Mouse (Mus musculus) MEL (cell line): ENCODE results near the gene Spag17.

ENCODE experiments used
- CHD2 ChIP-seq: IDR thresholded peaks from 2 replicates; pipeline ENCODE4 v1.6.1; 2011; ENCODE audit warnings: low read length, improper control_type of control experiment
- CTCF ChIP-seq, 3 experiments: IDR thresholded peaks in 2 of 3; conservative IDR thresholded peaks in 1 of 3; 2 replicates each; pipeline ENCODE4 v1.5.1; 2011 to 2012; ENCODE audit warnings: low read length in 3 of 3, low read depth in 2 of 3, mild to moderate bottlenecking in 2 of 3, improper control_type of control experiment in 1 of 3, inconsistent platforms in 1 of 3, mixed read lengths in 1 of 3, moderate library complexity in 1 of 3; ENCODE audit not compliant: control insufficient read depth in 1 of 3, insufficient read depth in 1 of 3, poor library complexity in 1 of 3, severe bottlenecking in 1 of 3
- ETS1 ChIP-seq: IDR thresholded peaks from 2 replicates; pipeline ENCODE4 v1.6.1; 2012; ENCODE audit warnings: low read depth, mild to moderate bottlenecking, inconsistent platforms, low read length, improper control_type of control experiment, moderate library complexity
- GABPA ChIP-seq: IDR thresholded peaks from 2 replicates; pipeline ENCODE4 v1.6.1; 2012; ENCODE audit warnings: low read depth, mild to moderate bottlenecking, inconsistent platforms, low read length, improper control_type of control experiment, moderate library complexity
- GATA1 ChIP-seq: IDR thresholded peaks from 2 replicates; pipeline ENCODE4 v1.6.1; 2011; ENCODE audit warnings: low read depth, low read length, improper control_type of control experiment
- HCFC1 ChIP-seq: IDR thresholded peaks from 2 replicates; pipeline ENCODE4 v1.6.1; 2012; ENCODE audit warnings: low read depth, mild to moderate bottlenecking, inconsistent platforms, low read length, improper control_type of control experiment, moderate library complexity
- MAFK ChIP-seq: IDR thresholded peaks from 2 replicates; pipeline ENCODE4 v1.6.1; 2011; ENCODE audit warnings: low read depth, mild to moderate bottlenecking, low read length, improper control_type of control experiment, borderline replicate concordance
- POLR2A ChIP-seq, 2 experiments: IDR thresholded peaks; 2 replicates each; pipeline ENCODE4 v1.6.1; 2011 to 2012; ENCODE audit warnings: low read length in 2 of 2, mild to moderate bottlenecking in 2 of 2, control low read depth in 1 of 2, improper control_type of control experiment in 1 of 2, low read depth in 1 of 2, moderate library complexity in 1 of 2; ENCODE audit not compliant: control insufficient read depth in 1 of 2, insufficient read depth in 1 of 2, poor library complexity in 1 of 2
- RCOR1 ChIP-seq: IDR thresholded peaks from 2 replicates; pipeline ENCODE4 v1.6.1; 2012; ENCODE audit warnings: low read depth, mild to moderate bottlenecking, inconsistent platforms, low read length, improper control_type of control experiment
- USF2 ChIP-seq, 2 experiments: IDR thresholded peaks; 2 replicates each; pipeline ENCODE4 v1.6.1; 2011 to 2012; ENCODE audit warnings: improper control_type of control experiment in 2 of 2, low read length in 2 of 2, borderline replicate concordance in 1 of 2, inconsistent platforms in 1 of 2, low read depth in 1 of 2, mild to moderate bottlenecking in 1 of 2; ENCODE audit not compliant: insufficient read depth in 1 of 2

- no peak for TF ChIP-seq USF2 (IDR thresholded peaks at IDR 0.05; ENCODE audit: borderline replicate concordance in 1 of 2, insufficient read depth in 1 of 2, low read depth in 1 of 2, low read length in 2 of 2)
- no peak for TF ChIP-seq CTCF (IDR thresholded peaks at IDR 0.05 in 2 of 3, conservative IDR thresholded peaks at IDR 0.05 in 1 of 3; ENCODE audit: control insufficient read depth in 1 of 3, insufficient read depth in 1 of 3, low read depth in 2 of 3, low read length in 3 of 3, poor library complexity in 1 of 3, severe bottlenecking in 1 of 3)
- no peak for TF ChIP-seq GATA1
- TF ChIP-seq GABPA = no peak
- no peak for TF ChIP-seq RCOR1
- TF ChIP-seq ETS1 = no peak
- no peak for TF ChIP-seq POLR2A (IDR thresholded peaks at IDR 0.05; ENCODE audit: control insufficient read depth in 1 of 2, insufficient read depth in 1 of 2, low read depth in 1 of 2, low read length in 2 of 2, poor library complexity in 1 of 2)
- TF ChIP-seq HCFC1 = no peak
- TF ChIP-seq MAFK = no peak
- no peak for TF ChIP-seq CHD2
These were observed 34.3 kb upstream of the Spag17 start for GRCm38 (mm10) chr3:99850926-99851325.
